Mouse (Mus musculus): ENCODE measurements at regions not wholly inside any gene's neighbourhood (a gene's known extent, or its start where the extent isn't known, plus 50 kb on each side); places are given as distances from the start of the nearest gene placed in this dataset. TPM values are rescaled to one million over a fixed set of nuclear protein-coding genes. Genes with fewer than 3 reads are reported as not detected.

- Histone ChIP-seq H3K36me3 (ENCODE audit: control insufficient read depth, insufficient read depth, low read length) (no peaks in the 10 kb centered on the region), H3K9me3 (ENCODE audit: control insufficient read depth, low read length) (no peaks in the 10 kb centered on the region), H3K27ac (ENCODE audit: low read depth, low read length) (no peak overlapping the region), H3K27me3 (ENCODE audit: control insufficient read depth, insufficient read depth, low read length) (no peaks in the 10 kb centered on the region), H3K4me3 (ENCODE audit: low read depth, low read length) (no peak overlapping the region), H3K4me2 (ENCODE audit: low read depth) (no peak overlapping the region), H3K4me1 (ENCODE audit: control insufficient read depth, insufficient read depth, low read length) (no peaks in the 10 kb centered on the region), H3K9ac (ENCODE audit: low read length) (no peak overlapping the region)
- ATAC-seq (ENCODE audit: insufficient read depth, low FRiP score, low TSS enrichment) (no peak), DNase-seq (ENCODE audit: low spot score) (no peak)
- 64% methylated on average over 1 of the region's 1 CpGs for WGBS
Measured at GRCm38 (mm10) chr12:42017506-42017905, 531.3 kb upstream of the Lrrn3 start.

GRCm38 (mm10) chr12:42008827-42009383 is 522.7 kb upstream of the Lrrn3 start:
- H3K4me2 ChIP-seq (ENCODE audit: low read depth) = no peak overlapping the region
- H3K36me3 ChIP-seq (ENCODE audit: control insufficient read depth, insufficient read depth, low read length) = no peaks in the 10 kb centered on the region
- ATAC-seq (ENCODE audit: insufficient read depth, low FRiP score, low TSS enrichment) (no peak), DNase-seq (ENCODE audit: low spot score) (no peak)
- H3K27ac ChIP-seq (ENCODE audit: low read depth, low read length) = no peak overlapping the region
- H3K9me3 ChIP-seq (ENCODE audit: control insufficient read depth, low read length) = no peaks in the 10 kb centered on the region
- H3K9ac ChIP-seq (ENCODE audit: low read length) = no peak overlapping the region
- WGBS = 78% methylated on average over 3 of the region's 3 CpGs
- no peak overlapping the region for H3K4me3 ChIP-seq (ENCODE audit: low read depth, low read length)
- no peaks in the 10 kb centered on the region for H3K4me1 ChIP-seq (ENCODE audit: control insufficient read depth, insufficient read depth, low read length)
- no peaks in the 10 kb centered on the region for H3K27me3 ChIP-seq (ENCODE audit: control insufficient read depth, insufficient read depth, low read length)

- WGBS = 92% methylated on average over 2 of the region's 2 CpGs
- no peaks in the 10 kb centered on the region for H3K4me1 ChIP-seq (ENCODE audit: control insufficient read depth, insufficient read depth, low read length)
- no peak for ATAC-seq (ENCODE audit: insufficient read depth, low FRiP score, low TSS enrichment)
Measured at GRCm38 (mm10) chr12:42006912-42007311, 520.7 kb upstream of the Lrrn3 start.

More at GRCm38 (mm10) chr12:42006912-42007311, 520.7 kb upstream of the Lrrn3 start:
- Histone ChIP-seq H3K36me3 (ENCODE audit: control insufficient read depth, insufficient read depth, low read length) (no peaks in the 10 kb centered on the region), H3K4me2 (ENCODE audit: low read depth) (no peak overlapping the region), H3K9ac (ENCODE audit: low read length) (no peak overlapping the region), H3K27ac (ENCODE audit: low read depth, low read length) (no peak overlapping the region), H3K27me3 (ENCODE audit: control insufficient read depth, insufficient read depth, low read length) (no peaks in the 10 kb centered on the region), H3K9me3 (ENCODE audit: control insufficient read depth, low read length) (no peaks in the 10 kb centered on the region), H3K4me3 (ENCODE audit: low read depth, low read length) (no peak overlapping the region)
- DNase-seq (ENCODE audit: low spot score) = no peak

Small RNA genes in the stretch of these regions (microRNA-seq; reads per million reads assigned to microRNA genes)
- gene Gm25248 = not detected
